Mouse (Mus musculus) hindbrain, postnatal 0 days (tissue): ENCODE measurements around the gene Fggy. TPM values are rescaled to one million over a fixed set of nuclear protein-coding genes. Genes with fewer than 3 reads are reported as not detected.

Experiments used
- ATAC-seq: fragments of 200-750 bp; cut with Nextera tagmentation; 2 replicates; pipeline ENCODE4 v1.8.0; 2017; ENCODE audit warnings: mild to moderate bottlenecking, moderate TSS enrichment, moderate library complexity
- DNase-seq: peaks from one replicate; pipeline ENCODE4 v3.0.0-alpha.2; 2015; ENCODE audit warnings: low spot score
- H3K27ac ChIP-seq: fragments of 300-500 bp; sonication (generic); 2 replicates; pipeline ENCODE4 v1.5.1; 2014; ENCODE audit warnings: mild to moderate bottlenecking
- H3K27me3 ChIP-seq: fragments of 300-500 bp; sonication (generic); 2 replicates; pipeline ENCODE4 v1.6.1; 2014; ENCODE audit warnings: low read length, mixed read lengths; ENCODE audit not compliant: insufficient read depth
- H3K36me3 ChIP-seq: fragments of 300-500 bp; sonication (generic); 2 replicates; pipeline ENCODE4 v1.6.1; 2014; ENCODE audit warnings: low read length, mixed read lengths; ENCODE audit not compliant: insufficient read depth
- H3K4me1 ChIP-seq: fragments of 300-500 bp; sonication (generic); 2 replicates; pipeline ENCODE4 v1.6.1; 2014; ENCODE audit warnings: antibody characterized with exemption, low read length, mixed read lengths; ENCODE audit not compliant: insufficient read depth
- H3K4me2 ChIP-seq: fragments of 300-500 bp; sonication (generic); 2 replicates; pipeline ENCODE4 v1.6.1; 2014; ENCODE audit warnings: low read depth, mild to moderate bottlenecking, low read length, moderate library complexity, mixed read lengths
- H3K4me3 ChIP-seq: fragments of 300-500 bp; sonication (generic); 2 replicates; pipeline ENCODE4 v1.5.1; 2014; ENCODE audit warnings: low read length
- H3K9ac ChIP-seq: fragments of 300-500 bp; sonication (generic); replicated peaks from 2 replicates; pipeline ENCODE4 v1.6.1; 2014; ENCODE audit warnings: mild to moderate bottlenecking, low read length, moderate library complexity, mixed read lengths
- H3K9me3 ChIP-seq: fragments of 300-500 bp; sonication (generic); 2 replicates; pipeline ENCODE4 v1.6.1; 2016; ENCODE audit warnings: low read length, mixed read lengths
- CTCF ChIP-seq: IDR thresholded peaks from 2 replicates; pipeline ENCODE4 v1.5.1; 2016; ENCODE audit warnings: antibody characterized with exemption, control low read depth, low read depth
- WGBS: fragments of 180-500 bp; shearing (Covaris S2); extraction: QIAGEN DNeasy Blood & Tissue Kit; methylation state at CpG from one replicate; pipeline ENCODE4 v1.1.7; 2014; 5-methylcytosine and 5-hydroxymethylcytosine counted together
- polyA plus RNA-seq: library from polyadenylated mRNA; unstranded; fragments of >200 nt; fragmentation: Nextera tagmentation; extraction: Ambion mirVana; gene quantifications from 2 replicates; pipeline ENCODE4 v1.2.1, GENCODE M21; 2015
- total RNA-seq: library from RNA; depleted of rRNA; stranded (reverse); fragments of >200 nt; gene quantifications from 2 replicates; pipeline ENCODE4 v1.2.3, GENCODE M21; 2014

Fggy gene
- total and polyA plus RNA-seq, 2 experiments from 2014 or later = 7.0 to 7.1 TPM

DNA sequence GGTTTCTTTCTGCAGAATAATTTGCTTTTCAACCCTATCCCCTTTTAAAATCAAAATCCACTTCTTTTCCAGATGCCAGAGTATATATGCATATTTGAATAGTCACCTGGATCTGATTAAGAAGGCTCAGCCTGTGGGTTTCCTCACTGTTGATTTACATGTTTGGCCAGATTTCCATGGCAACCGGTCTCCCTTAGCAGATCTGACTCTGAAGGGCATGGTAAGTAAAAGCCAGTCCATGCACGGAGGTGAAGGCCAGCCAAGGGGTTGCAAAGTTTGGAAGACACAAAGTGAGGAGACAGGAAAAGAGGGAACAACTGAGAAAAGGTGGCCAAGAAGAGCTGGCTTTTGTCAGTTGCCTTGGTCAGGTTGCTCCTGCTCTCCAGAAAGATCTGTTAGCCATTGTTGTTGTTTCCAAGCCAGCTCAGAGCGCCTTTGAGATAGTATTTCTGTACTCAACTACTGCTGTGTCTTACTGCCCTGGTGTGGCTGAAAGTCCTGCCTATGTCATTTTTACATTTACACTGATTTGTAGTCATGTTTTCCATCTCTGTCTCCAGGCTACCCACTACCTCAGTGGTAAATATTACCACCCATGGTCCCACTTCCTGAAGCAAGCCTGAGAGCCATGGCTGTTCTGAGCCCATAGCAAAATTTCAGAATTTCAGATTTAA lies 264.7 kb downstream of the Fggy start:
- H3K9ac ChIP-seq = no peak overlapping the region
- H3K4me2 ChIP-seq = no peak overlapping the region
- no peak overlapping the region for H3K4me3 ChIP-seq
- H3K27ac ChIP-seq = no peak overlapping the region
- H3K27me3 ChIP-seq = no peaks in the 10 kb centered on the region
- 62% methylated on average over 3 of the region's 3 CpGs for WGBS
- ATAC-seq = no peak
- H3K36me3 ChIP-seq = no peaks in the 10 kb centered on the region
- H3K9me3 ChIP-seq = no peaks in the 10 kb centered on the region
- peak; percentile 50 for DNase-seq
- H3K4me1 ChIP-seq = no peaks in the 10 kb centered on the region
- no peak for TF ChIP-seq CTCF

DNA sequence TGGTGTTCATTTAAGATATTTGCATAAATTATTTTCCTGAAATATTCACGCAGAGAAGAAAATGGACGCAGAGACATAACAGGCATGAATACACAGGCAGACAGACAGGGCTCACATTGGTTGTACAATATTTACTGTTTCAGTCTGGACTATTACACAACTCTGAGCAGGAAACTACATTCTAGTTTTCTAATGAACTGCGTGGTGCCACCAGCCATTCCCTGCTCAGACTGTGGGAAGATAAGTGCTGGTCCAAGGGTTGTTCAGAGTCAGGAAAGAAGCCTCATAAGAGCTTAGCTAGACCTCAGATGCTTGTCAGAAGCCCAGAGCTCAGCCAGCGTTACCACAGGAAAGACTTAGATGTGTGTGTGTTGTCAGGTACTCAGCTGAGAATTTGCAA lies 270.9 kb downstream of the Fggy start:
- WGBS = 91% methylated on average over 4 of the region's 4 CpGs
- TF ChIP-seq CTCF = no peak
- no peak for ATAC-seq

DNA sequence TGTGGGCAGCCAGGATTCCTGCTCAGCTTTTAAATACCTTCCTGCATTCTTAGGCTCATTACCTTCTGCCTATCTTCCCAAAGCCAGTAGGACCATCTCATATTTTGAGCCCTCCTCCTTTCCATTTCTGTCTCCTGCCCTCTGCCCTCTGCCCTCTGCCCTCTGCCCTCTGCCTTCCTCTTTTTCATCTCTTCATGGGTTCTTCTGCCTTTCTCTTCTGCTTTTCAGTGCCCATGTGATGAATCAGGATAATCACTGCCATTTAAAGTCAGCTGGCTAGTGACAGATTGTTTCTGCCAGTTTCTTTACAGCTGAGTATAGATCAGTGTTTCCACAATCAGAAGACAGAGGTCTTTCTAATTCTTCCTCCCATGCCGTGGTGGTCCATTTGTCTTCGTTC lies 273.0 kb downstream of the Fggy start:
- DNase-seq (no peak), ATAC-seq (no peak)
- no peak for TF ChIP-seq CTCF
- H3K27me3 ChIP-seq = no peaks in the 10 kb centered on the region
- no peaks in the 10 kb centered on the region for H3K36me3 ChIP-seq
- H3K9me3 ChIP-seq = no peaks in the 10 kb centered on the region
- no peak overlapping the region for H3K27ac ChIP-seq
- H3K4me2 ChIP-seq = no peak overlapping the region
- no peaks in the 10 kb centered on the region for H3K4me1 ChIP-seq
- WGBS = 32% methylated on average over 2 of the region's 2 CpGs
- no peak overlapping the region for H3K4me3 ChIP-seq
- no peak overlapping the region for H3K9ac ChIP-seq

More for the DNA sequence above, 270.9 kb downstream of the Fggy start:
- H3K27ac ChIP-seq = no peak overlapping the region
- no peaks in the 10 kb centered on the region for H3K9me3 ChIP-seq
- no peak for DNase-seq
- H3K9ac ChIP-seq = no peak overlapping the region
- no peaks in the 10 kb centered on the region for H3K36me3 ChIP-seq
- H3K4me2 ChIP-seq = no peak overlapping the region
- no peaks in the 10 kb centered on the region for H3K27me3 ChIP-seq
- no peak overlapping the region for H3K4me3 ChIP-seq
- no peaks in the 10 kb centered on the region for H3K4me1 ChIP-seq

DNA sequence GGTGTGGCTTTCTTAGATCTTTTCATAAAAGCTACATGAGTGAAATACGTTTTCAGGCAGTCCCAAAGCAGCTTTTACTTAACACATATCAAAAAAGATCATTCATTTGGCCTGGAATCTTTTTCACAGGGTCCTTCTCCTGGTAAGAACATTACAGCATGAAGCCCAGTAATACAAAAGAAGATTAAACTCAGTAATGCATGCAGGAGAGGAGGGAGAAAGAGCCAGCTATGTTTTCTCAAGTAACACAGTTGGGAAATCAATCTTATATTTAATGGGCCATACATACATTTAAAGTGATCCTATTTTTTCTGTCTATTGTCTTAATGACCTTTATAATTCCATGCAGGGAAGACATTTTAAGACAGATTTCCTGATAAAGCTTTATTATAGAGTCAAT lies 282.6 kb downstream of the Fggy start:
- Histone ChIP-seq H3K36me3 (no peaks in the 10 kb centered on the region), H3K9ac (no peak overlapping the region), H3K4me2 (no peak overlapping the region), H3K27ac (no peak overlapping the region), H3K9me3 (no peaks in the 10 kb centered on the region), H3K4me1 (no peaks in the 10 kb centered on the region), H3K4me3 (no peak overlapping the region), H3K27me3 (no peaks in the 10 kb centered on the region)
- no peak for DNase-seq
- TF ChIP-seq CTCF = no peak
- 73% methylated on average over 1 of the region's 1 CpGs for WGBS
- no peak for ATAC-seq

DNA sequence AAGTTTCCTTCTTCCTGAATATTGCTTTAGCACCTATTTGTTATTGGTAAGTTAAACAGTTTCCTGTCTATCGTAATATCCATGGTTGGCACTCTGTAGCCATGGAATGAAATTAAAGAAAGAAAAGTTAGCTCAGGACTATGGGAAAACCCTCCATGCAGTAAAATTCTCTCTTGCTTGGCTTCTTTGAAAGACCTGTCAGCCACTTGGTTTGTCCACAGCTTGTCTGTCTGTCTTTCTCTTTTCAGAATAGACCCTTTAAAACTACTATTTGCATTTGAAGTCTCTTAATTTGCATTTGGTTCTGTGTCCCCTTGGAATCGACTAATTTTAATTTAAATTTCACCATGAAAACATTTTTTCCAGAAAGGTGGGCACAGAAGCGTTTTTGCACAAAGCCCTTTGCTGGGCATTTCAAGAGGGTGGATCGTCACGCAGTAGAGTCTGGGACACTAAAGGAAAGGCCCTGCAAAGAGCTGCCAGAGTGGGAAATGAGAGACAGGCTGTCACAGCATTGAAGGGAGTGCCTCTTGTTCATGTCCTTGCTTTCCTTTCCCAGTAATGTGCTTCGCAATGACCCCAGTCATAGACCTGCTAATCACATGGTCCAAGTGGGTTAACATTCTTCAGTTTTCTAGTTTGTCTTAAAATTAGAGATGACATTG lies 283.2 kb downstream of the Fggy start:
- Histone ChIP-seq H3K9me3 (no peaks in the 10 kb centered on the region), H3K4me1 (no peaks in the 10 kb centered on the region), H3K36me3 (no peaks in the 10 kb centered on the region), H3K27ac (no peak overlapping the region), H3K4me3 (no peak overlapping the region), H3K27me3 (no peaks in the 10 kb centered on the region), H3K9ac (no peak overlapping the region), H3K4me2 (no peak overlapping the region)
- 57% methylated on average over 6 of the region's 6 CpGs for WGBS
- ATAC-seq = no peak
- no peak for TF ChIP-seq CTCF
- DNase-seq = no peak

DNA sequence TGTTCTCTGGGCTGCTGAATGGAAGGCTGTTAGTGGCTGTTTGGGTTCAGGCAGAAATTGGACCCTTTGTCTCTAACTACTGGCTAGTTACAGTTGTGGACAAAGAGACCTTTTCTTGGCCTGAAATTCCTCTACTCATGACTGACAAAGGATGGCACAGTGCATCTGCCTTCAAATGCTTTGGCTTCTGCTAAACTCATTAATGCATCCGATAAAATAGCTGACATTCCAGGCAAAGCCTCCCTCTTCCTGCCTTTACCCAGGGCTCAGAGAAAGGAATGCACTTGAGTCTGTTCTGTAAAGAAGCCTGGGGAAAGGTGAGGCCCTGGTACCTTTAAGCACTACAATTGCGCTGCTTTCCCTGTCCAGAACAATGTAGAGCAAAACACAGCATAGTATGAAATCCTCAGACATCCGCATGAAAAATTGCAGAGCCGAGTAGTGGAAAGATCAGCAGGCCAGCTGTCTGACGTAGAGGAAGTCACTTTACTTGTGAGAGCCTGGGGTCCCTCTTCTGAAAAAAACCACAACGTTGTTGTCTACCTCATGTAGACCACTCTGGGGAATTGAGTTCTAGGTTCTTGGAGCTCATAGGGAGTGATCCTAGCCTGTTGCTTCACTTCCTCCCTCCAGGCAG lies 288.8 kb downstream of the Fggy start:
- no peak for DNase-seq

DNA sequence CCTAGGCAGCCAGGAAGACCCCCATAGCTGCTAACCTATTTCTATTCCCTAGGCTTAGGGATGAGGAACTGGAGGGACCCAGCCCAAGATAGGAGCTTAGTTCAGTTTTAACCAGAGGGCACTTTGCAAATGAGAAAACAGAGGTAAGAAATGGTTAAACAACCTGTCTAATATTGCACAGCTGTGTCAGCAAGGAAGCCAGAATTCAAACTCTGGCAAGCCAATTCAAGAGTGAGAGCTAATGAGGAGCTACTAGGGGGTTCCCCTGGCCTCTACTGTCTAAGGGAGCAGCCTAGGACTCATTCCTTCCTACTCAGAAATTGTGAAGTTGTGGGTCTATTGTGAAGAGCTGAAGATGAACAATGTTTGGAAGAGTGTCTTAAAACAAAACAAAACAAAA lies 289.9 kb downstream of the Fggy start:
- no peak for ATAC-seq
- Histone ChIP-seq H3K9me3 (no peaks in the 10 kb centered on the region), H3K27me3 (no peaks in the 10 kb centered on the region), H3K4me3 (no peak overlapping the region), H3K27ac (no peak overlapping the region), H3K4me1 (no peaks in the 10 kb centered on the region), H3K36me3 (no peaks in the 10 kb centered on the region), H3K9ac (no peak overlapping the region), H3K4me2 (no peak overlapping the region)
- TF ChIP-seq CTCF = no peak
- DNase-seq = no peak

More for the DNA sequence above, 288.8 kb downstream of the Fggy start:
- 55% methylated on average over 6 of the region's 6 CpGs for WGBS
- Histone ChIP-seq H3K4me1 (no peaks in the 10 kb centered on the region), H3K4me3 (no peak overlapping the region), H3K36me3 (no peaks in the 10 kb centered on the region), H3K27ac (no peak overlapping the region), H3K9ac (no peak overlapping the region), H3K27me3 (no peaks in the 10 kb centered on the region), H3K9me3 (no peaks in the 10 kb centered on the region), H3K4me2 (no peak overlapping the region)
- no peak for TF ChIP-seq CTCF
- no peak for ATAC-seq
